Mouse (Mus musculus): ENCODE results near the gene Notch1.

The Notch1 gene

DNA sequence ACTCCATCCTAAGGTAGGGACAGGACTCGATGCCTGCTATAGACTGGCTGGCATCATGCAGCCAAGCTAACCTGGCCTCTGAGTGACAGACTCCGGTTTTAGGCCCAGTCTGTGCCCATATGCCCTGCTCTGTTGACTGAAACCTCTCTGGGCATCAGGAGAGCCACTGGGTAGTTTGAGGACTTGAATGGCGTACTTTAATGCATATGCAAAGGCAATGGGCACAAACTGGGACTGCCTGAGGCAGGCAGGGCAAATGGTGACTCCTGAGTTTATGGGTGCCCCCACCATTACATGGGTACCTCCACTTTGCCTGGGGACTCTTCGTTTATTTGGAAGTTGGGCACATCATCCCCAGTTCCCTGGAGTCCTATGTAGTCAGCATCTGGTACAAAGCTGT lies 69.8 kb downstream of the Notch1 start:
- no peak for DNase-seq (ENCODE audit: low spot score in 2 of 2)

DNA sequence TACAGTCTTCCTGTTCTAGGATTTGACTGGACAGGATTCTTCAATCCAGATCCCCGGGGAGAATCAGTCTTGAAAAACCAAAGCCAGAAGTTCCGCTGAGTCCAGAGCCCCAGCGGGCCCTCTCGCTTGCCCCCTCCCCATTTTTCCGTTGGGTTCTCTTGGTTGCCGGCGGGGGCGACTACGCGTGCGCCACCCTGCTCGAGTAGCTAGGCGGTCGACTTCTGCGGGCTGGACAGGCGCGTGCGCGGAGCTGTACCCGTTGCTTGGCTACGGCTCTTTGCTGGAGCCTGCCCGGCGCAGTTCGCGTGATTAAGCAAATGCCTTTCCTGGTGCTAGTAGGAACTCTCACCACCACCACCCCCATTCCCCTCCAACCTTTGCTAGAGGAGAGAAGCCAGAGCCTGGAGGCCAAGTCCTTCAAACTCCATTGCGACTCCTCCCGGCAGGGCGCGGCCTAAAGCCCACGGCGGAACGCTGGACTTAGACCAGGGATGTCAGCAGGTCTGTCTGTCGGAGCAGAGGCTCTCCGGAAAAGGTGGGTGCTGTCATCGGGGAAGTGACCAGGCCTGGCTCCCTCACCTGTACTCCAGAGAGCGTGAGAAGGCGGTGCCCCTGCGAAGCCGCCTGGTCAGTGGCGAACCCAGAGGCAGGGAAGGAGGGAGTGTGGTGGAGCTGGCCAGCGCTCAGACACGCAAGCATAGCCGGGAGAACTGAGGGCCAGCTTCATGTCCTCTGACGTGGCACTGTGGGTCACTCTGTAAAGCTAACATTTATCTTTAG lies 70.6 kb downstream of the Notch1 start:
- no peak for DNase-seq (ENCODE audit: low spot score in 2 of 2)

DNA sequence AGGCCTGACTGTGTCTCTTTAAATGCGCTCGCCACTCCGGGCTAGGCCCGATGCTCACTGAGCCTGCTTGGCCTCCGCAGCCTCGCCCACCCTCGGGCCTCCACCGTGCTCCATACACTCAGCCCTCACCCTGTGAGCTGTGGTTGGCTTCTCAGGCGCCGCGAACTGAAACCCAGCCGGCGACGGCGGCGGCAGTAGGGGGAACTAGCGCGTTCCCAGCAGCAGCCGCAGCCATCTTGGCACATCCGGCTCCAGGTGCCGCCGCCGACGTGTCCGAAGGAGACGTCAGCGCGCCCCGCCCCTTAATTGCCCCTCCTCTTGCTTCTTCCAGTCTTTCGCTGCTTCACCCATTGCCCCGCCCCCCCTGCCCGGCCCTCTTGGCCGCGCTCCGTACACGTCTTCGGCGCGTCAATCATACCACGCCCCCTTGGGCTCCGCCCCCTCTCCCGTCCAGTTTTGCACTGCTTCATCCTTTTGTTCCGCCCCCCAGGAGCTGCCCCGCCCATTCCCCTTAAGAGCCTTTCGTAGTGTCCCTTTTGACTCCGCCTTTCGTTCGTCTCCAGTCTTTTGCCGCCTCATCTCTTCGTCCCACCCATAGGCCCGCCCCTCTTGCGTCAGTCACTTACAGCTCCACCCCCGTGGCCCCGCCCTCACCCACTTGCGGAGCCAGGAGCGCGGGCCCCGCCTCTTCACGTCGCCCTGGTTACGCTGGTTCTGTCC lies 71.4 kb downstream of the Notch1 start, which contains the start of gene Sec16a:
Gene Sec16a (minus strand): TSS at position 271 of the 720 bp plus-strand sequence.
- peak; percentile 100 for DNase-seq (ENCODE audit: low spot score in 2 of 2)

DNA sequence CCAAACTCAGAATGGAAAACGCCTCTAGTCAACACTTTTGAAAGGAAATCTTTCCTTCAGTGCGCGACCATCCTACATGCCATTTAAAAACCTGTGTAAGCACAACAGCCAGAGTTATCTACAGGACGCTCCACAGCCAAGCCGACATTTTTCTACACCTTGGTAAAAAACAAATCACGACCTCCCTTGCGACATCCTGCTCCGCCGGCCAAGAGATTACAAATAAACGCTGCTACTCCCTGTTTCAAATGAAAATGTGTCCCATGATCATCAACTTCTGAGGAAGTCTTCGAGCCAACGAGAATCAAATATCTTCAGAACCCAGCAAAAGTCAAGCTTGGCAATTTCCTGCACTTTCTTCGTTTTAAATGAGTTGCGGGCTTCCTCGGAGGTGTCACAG lies 72.1 kb downstream of the Notch1 start:
- no peak for DNase-seq (ENCODE audit: low spot score in 2 of 2)

DNA sequence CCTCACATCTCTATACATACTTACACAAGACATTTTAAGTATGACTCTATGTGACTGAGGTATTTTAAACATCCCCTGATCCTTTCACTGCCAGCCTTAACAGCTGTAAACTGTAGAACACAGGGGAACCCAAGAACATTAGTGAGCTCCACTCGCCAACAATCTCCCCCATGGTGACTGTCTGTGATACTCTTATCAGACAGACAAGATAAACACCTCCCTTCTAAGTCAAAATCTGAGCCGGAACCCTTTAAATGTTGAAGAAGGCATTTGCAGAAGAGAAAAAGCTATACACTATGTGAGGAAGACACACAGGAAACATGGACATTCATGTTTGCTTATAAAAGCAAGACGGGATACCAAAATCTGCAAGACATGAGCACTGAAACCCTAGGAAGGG lies 72.6 kb downstream of the Notch1 start:
- no peak for DNase-seq (ENCODE audit: low spot score in 2 of 2)

DNA sequence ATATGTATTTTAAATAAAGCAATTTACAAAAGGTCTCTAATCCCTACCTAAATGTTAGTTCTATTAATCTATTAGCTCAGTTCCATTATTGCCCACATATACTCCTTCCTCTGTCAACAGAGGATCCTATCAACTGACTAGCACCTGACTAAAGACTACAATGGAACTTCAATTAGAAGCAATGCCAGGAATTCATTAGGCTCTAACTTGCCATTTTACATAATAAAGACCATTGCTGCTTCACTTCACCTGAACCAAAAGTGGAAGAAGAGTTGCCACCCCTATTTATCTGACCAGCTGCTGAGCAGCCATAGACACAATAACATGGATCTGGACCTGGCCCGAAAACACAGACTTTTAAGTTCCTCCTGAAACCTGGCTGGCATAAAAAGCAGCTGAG lies 73.6 kb downstream of the Notch1 start:
- no peak for DNase-seq (ENCODE audit: low spot score in 2 of 2)

DNA sequence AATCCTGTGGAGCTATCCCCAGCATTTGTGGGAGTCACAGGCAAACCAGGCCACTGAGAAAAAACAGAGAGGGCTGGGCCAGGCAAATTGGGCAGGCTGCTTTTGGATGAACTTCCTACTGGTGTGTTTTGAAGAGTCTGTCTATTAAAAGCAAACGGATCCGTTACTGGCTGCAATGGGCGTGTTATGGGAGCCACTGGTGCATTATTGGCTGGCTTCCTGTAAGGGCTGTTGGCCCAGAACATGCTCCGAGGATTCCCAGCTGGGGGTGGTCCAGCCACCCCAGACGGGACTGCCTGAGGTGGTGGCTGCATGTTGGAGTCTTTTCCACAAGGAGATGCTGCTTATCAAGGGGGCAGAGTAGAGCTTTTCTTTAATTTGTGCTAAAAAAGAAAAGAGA lies 74.8 kb downstream of the Notch1 start:
- DNase-seq (ENCODE audit: low spot score in 2 of 2), result no peak

DNA sequence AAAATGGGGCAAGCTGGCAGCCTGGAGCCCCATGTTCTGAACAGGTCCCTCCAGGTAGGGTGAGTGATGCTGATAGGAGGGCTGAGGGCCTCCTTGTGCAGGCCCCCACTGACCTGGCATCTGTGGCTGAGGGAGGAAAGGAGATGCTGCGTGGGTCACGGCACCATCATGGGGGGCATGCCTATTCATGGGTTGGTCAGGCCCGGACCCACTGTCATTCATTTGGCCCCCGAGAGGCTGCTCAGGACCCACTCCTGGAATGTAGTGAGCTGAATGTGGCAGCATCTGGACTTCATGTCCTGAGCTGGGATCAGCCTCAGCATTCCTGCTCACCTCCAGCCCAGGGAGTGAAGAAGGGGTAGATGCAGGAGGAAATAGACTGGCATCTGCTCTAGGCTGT lies 75.2 kb downstream of the Notch1 start:
- no peak for DNase-seq (ENCODE audit: low spot score in 2 of 2)

DNA sequence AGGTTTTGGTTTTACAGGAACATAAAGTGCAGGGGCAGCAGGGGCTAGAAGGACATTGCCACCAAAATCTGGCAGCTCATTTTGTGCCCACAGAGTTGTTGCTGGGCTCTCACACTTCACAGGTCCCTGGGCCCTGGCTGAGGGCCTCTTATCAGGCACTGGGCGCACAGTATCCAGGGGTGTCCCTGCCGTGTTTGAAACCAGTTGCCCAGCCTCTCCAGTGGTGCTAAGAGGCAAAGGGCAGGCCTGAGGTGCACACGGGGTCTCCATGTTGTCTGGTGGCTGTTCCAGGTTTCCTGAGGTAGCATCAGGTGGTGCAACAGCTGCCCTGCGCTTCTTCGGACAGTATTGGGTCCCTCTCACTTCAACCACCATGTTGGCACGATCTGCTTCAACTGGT lies 76.8 kb downstream of the Notch1 start:
- DNase-seq (ENCODE audit: low spot score in 2 of 2), result no peak

DNA sequence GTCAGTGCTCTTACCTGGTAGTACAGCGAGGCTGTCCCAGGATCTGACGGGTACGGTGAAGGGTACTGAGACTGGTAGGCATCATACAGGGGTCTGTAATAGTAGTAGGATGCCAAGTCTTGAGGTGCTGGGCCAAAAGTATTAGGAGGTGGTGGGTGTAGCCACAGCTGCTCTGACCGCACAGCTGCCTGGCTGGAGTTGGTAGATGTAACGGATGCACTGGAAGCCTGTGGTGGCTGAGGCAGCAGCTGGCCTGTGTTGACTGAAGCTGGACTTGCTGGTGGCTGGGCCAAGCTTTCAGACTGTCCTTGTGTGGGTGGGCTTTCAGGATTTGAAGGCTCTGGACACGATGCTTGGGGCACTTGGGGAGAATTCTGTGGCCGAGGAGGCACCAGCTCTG lies 78.1 kb downstream of the Notch1 start:
- DNase-seq (ENCODE audit: low spot score in 2 of 2), result no peak

DNA sequence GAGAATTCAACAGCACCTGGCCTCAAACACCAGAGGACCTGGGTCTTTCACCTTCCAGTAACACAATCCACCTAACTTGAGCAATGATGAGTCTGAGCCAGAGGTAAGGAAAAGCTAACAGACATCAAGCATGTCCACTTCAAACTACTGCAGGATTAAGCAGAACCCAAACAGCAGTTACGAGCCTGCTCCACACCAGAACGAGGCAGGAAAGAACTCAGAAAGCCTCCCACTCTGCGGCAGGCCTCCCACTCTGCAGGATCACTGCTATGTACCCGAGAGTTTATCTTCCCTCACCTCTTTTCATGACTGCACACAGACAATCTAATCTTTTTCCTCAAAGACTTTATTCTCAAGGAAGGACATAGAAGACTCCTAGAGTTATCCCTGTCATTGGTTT lies 79.2 kb downstream of the Notch1 start:
- DNase-seq (ENCODE audit: low spot score in 2 of 2), result no peak

DNA sequence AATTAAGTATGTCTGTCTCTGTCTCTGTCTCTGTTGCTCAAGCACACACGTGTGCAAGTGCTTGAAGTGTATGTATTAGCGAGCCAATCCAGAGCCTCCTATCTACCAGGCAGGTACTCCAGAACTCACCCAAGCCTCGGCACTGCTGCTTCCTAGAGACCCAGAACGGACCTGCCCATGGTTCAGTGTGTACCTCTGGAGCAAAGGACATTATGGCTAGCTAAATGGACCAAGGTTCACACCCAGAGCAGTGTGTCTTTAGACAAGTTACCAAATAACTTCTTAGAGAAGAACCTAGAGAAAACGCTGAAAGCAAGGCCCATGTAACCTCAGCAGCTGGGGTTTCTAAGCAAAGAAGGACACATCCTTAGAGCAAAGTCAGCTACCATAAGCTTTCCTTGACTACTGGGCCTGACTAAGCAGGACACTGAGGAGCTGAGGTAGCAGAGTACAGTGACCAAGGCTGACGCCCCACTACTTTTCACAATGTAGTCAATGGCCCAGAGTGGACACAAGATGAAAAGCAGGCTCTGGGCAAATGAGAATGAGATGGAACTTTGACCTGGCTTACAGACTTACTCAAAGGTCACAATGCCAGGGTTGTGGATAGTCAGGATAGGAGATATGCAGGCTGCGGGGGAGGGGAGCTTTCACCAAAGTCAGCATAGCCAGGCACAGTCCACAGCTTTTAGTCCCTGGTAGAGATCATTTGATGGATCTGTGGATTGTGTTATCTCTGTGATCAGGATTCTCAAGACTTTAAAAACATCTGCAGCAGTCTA lies 81.5 kb downstream of the Notch1 start:
- DNase-seq (ENCODE audit: low spot score in 2 of 2), result no peak

DNA sequence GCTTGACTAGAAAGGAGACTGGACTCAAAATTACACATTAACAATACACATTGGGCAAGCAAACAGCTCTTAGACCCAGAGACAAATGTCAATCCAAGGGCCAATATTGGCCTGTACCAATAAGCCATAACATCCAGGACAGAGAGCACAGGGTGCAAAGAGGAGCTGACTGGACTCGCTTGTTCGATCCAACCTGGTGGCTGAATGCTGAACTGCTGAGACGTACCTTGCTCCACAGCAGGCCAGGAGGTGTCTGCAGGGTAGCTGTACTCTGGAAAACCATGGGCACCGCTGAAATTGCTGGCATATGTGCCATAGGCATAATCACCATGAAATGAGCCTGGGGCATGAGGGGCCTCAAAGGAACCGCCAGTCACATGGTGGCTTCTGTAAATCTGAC lies 86.6 kb downstream of the Notch1 start:
- DNase-seq (ENCODE audit: low spot score in 2 of 2), result no peak

DNA sequence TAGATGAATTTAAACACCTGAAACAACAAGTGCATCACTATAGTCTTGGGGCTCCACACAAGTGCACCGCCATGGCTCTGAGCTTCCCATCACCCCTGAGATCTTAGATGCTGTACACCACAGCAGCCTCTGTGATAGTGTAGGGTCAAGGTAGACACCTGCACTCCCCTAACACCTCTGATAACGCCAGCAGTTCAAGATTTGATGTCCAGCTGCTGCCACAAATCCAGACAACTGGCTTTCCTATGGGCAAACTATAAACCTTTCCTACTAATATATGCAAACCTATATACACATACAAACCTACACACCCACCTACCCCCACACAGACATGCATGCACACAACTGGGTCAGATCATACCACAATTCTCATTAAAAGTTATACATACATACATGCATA lies 91.9 kb downstream of the Notch1 start:
- DNase-seq (ENCODE audit: low spot score in 2 of 2), result no peak

DNA sequence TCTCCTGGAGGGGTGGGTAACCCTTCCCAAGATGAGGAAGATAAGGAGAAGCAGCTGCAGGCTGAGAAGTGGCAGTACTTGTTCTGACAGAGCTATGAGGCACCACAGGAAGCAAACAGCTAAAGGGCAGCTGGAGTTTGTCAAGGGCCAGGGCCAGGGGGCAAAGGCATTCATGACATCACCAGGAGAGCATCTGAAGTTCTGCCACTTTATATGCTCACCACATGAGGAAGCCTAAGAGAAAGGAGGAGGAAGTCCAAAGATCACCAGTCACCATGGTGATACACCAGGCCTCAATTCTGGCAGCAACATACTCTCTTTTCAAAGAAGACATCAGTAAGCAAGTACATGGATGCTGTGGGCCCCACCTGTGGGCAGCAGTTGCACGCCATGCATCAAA lies 93.4 kb downstream of the Notch1 start:
- no peak for DNase-seq (ENCODE audit: low spot score in 2 of 2)

DNA sequence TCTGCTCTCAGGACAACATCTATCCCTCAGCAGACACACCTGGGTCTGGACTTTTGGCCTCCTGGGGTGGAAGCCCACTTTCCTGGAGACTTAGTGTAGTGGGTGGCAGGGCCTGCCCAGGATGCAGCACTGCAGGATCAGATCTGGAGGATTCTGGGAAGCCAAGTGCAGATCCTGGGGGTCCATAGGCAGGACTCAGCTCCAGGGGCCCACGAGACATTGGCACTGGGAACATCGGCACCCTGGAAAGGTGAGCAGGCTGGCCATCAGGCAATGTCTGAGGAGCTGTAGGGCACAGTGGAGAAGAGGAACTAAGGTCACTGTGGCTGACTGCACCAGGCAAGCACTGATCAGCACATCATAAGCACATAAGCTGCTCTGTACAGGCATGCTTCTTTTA lies 94.5 kb downstream of the Notch1 start:
- DNase-seq (ENCODE audit: low spot score in 2 of 2), result no peak

DNA sequence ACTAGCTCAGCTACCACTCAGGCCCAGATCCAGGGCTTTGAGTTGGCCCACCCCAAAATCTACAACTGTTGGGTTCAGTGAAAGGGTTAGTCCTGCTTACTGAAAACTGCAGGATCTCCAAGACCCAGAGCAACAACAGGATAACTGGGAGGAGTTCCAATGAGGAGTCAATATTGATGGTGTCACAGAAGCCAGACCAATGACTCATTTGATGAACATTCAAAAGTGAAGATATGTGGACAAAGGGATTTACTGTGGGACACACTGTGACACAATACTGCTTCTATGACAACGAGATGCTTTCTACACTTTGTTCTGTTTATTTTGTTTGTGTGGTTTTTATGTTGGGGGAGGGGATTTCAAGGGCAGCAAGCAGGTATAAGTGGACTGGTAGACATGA lies 98.3 kb downstream of the Notch1 start:
- no peak for DNase-seq (ENCODE audit: low spot score in 2 of 2)

DNA sequence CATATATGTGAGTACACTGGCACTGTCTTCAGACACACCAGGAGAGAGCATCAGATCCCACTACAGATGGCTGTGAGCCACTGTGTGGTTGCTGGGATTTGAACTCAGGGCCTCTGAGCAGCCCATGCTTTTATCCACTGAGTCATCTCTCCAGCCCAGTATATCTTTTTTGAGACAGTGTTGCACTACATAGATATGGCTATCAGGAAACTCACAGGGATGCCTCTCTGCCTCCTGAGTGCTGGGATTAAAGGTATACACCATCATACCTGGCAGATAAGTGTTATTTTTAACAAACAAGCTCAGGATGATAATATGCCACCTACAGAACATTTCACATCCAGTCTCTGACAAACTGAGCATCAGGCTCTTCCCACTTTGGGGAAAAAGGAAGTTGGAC lies 99.4 kb downstream of the Notch1 start:
- no peak for DNase-seq (ENCODE audit: low spot score in 2 of 2)

DNA sequence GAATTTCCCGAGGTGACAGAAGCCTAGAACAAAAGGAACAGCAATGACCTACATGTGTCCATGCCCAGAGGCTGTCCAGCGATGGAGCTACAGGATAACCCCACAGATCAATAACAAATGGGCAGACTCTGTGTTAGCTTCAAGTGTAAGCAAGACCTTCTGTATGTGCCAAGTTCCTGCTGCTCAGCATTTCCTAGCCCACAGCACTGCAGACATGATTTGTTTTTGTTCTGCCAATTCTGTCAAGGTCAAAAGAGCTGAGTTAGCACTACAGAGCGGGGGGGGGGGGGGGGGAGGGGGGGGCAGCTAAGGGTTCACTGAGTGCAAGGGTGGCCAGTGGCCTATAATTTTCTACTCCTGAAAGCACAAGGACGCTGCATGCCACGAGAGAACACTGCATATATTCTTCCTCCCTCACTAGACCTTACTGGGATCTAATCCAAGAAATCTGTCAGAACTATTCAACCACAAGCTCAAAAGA lies 105.5 kb downstream of the Notch1 start:
- DNase-seq (ENCODE audit: low spot score in 2 of 2), result no peak

DNA sequence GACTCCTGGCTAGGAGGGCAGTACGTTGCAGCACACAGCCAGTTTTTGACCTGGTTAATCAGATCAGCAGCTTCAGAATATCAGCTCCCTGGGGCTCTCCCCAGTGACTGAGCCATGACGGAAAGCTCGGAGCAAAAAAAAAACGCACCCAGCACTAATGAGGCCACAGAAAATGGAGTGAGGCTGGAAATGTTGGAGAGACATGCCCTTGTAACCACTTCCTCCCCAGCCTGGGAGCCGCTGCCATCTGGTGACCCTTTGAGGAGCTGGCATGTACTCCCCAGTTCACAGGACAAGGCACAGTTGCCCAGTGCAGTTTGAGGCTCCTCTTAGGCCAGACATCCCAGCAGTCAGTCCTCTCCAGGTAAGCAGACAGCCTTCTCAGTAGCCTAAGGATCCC lies 106.4 kb downstream of the Notch1 start:
- no peak for DNase-seq (ENCODE audit: low spot score in 2 of 2)

DNA sequence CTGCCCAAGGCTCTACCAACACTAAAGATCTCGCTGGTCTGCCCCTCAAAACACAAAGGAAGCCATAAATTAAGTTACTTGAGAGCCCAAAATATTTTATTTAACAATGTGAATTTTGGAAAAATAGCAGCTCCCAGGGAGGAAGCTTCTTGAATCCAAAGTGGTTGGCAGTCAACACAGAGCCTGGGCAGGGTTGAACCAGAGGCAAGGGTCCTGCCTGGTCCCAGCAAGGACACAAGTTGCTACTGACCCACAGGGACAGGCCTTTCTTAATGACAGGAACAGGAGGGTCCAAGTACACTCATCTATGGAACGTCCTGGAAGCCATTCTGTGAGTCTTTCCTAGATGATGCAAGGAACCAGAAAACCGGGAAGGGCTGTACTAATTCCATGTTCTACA lies 107.1 kb downstream of the Notch1 start:
- DNase-seq (ENCODE audit: low spot score in 2 of 2), result no peak

DNA sequence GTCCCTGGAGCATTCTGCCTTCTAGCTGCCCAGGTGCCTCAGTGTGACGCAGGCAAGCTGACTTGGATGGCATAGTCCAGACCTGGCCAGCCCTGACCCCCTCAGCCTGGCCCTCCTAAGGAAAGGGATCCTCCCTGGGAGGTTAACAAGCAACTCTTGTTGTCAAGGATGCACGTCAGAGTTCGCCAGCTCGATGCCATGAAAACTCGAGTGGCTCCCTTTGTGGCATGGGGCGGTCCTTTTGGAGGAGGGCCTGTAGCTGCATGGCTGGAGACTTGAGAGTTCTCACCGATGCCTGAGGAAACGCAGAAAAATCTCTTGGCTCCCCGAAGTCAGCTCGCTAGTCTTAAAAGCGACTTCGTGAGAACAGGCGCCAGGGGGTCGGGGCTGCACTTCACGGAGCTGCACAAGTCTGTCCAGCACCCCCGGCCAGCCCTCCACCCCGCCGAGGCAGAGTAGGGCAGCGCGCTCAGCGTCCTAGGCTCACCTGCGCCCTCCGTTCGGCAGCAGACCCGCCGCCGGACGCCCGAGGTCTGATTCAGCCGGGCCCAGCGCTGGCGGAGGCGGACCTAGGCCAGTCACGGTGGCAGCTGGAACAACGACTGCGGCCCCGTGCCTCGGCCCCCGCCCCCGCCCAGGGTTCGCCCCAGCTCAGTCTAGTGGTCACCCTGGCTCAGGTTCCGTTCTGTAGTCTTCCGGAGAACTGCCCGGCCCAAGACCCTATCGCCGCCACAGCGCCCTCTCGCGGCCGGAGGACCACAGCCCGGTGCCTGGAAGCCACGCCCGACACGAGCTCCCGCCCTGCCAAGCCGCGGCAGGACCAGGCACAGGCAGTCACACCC lies 107.7 kb downstream of the Notch1 start, which contains the start of gene Inpp5e:
Gene Inpp5e (minus strand): TSS at position 689 of the 842 bp plus-strand sequence.
- DNase-seq (ENCODE audit: low spot score in 2 of 2), result peak; percentile 95

Measured in natural killer cell, adult 2 months (primary cell).